Mouse (Mus musculus) skeletal muscle tissue, adult 2 months (tissue): ENCODE results near the gene Exosc9.

ENCODE experiments used
- DNase-seq: peaks from one replicate; pipeline ENCODE4 v3.0.0-alpha.2; 2012; ENCODE audit warnings: low read depth, low spot score

Gene Exosc9

DNA sequence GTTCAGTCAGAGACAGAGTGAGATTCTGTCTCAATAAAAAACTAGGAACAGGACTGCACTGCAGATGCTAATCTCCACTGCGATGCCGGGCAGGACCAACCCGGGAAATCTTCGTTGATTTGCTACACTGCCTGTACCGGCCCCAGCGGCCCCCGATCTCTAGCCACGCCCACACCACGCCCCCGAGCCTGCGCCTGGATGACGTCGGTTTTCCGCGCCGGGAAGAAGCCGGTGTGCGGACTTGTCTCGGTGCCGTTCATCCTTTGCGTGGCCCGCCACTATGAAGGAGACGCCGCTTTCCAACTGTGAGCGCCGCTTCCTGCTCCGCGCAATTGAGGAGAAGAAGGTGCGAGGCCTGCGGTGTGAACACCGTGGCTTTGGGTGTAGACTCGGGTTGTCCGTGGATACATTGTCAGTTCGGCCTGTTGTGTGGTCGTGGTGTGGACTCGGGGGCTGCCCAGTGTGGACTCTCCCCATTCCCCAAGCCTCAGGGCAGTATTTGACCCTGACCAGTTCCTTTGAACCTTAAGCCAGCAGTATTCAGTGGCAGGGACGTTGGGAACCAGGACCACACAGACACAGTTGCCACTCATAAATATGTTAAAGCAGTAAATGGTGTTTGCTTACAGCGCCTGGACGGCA is at the start of gene Exosc9:
Gene Exosc9 (plus strand): TSS at position 201 of the 642 bp plus-strand sequence.
- DNase-seq: peak; percentile 78

DNA sequence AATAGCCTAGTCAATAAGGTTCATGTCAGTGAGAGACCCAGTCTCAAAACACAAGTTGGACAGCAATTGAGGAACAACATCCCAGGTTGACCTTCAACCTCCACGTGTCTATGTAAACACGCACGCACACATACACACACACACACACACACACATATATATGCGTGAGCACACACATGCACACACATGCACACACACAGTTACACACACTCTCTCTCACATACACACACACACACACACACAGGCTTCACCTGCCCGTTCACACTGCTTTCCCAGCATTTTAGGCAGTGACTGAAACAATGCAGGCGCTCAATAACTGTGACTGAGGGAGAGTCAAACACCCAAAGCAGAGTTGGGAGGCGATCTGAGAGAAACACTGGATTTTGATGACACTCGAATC is 47.1 kb upstream of the Exosc9 start:
- DNase-seq: no peak

DNA sequence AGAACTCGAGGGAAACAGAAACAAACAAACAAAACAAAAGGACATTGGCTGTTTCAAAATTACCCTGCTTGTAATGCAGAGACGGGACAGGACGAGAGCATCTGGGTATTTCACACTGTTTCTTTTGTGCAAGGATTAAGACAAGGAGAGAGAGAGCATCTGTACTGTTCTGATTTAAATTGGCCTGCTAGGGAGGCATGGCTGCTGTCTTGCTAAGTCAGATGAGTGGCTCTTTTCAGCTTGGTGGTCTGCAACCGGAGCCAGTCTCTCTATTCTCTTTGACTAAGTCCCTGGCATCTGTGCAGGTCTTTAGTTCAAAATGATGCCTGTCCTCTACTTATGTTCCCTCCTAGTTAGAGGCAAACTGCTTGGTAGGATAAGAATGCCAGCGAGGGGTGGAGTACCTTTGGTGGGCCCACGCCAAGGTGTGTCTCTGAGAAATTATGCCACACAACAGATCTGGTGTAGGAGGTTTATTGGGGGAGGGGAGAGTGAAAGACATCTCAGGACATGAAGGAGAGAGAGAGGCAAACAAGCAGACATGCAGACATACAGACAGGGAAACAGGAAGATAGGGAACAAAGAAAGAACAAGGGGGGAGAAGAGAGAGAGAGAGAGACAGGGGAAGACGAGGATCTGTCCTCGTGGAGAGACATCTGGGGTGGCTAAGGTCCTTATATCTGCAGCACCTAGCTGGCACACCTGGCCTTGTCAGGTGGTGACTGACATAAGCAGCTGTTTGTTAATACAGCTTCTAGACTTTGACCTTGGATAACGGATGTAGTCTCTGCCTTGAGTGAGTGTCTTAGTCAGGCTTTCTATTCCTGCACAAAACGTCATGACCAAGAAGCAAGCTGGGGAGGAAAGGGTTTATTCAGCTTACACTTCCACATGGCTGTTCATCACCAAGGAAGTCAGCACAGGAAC is 46.3 kb upstream of the Exosc9 start:
- DNase-seq: no peak

DNA sequence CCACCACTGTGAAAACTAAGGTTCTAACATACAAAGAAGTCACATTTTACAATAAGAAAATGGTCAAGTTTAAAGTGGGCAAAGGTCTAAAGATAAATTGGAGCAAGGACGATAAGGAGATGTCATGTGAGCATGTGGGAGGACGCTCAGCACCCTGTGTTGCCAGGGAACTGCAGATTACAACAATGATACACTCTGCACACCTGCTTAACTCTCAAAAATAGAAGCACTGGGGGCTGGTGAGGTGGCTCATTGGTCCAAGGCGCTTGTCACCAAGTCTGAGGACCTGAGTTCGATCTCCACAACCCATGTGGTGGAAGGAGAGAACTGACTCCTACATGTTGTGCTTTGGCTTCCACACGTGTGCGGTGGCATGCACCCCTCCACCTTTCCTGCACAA is 40.9 kb upstream of the Exosc9 start:
- no peak for DNase-seq

DNA sequence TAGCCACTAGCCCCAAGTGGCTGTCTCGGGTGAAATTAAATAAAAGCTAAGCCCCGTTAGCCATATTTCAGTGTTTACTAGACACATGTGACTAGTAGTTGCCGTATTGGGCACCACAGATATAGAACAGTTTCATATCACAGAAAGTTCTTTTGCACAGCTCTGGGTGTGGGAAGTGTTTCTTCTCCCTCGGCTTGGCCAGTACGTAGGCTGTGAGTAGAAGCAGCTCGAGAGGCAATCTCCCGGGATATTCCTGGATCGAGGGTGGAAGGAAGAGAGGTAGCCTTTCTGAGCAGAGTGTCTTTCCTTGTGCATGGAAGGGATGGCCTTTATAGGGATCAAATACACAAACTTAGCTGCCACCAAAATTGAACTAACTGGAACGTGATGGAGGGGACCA is 36.2 kb upstream of the Exosc9 start:
- DNase-seq: no peak

DNA sequence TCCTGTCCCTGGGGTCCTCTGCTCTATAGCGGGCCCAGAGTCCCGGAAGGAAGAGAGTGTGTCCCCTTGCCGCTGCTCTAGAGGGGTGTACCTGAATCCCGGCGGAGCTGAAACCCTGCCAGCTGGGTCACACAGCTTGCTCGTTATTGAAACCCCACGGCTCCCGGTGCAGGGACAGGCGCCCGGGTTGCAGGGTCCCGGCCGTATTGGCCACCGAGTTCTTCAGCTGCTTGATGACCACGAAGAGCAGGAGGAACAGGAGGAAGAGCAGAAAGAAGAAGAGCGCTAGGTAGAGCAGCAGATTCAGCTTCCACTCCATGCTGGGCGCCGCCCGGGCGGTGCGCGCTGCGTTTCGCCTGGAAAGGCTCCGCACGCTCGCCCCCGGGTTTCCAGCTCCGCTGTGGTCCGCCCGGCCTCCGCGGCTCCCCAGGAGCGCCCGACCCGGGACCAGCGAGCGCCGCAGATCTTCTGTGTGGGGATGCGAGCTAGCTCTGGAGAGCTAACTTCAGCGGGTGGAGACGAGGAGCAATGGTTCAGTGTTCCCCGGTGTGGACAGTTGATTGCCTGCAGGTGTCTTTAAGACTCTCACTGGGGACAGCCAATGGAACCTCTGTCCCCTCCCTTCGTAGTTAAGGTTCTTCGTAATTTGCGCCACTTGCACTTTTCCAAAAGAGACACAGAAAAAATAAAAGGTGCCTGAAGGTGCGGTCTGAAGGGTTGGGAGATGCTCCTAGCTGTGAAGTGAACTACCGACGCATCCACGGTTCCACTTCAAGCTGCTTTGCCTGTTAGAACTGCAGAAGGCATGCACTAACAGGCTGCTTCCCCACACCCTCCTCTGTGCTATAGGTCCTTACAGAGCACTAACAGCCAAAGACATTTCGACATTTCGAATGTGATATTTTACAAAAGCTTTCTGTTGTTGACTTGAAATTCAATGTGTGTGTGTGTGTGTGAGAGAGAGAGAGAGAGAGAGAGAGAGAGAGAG is 31.0 kb upstream of the Exosc9 start, which contains the start of gene Gm11549:
Gene Gm11549 (minus strand): TSS at position 741 of the 988 bp plus-strand sequence.
- no peak for DNase-seq

DNA sequence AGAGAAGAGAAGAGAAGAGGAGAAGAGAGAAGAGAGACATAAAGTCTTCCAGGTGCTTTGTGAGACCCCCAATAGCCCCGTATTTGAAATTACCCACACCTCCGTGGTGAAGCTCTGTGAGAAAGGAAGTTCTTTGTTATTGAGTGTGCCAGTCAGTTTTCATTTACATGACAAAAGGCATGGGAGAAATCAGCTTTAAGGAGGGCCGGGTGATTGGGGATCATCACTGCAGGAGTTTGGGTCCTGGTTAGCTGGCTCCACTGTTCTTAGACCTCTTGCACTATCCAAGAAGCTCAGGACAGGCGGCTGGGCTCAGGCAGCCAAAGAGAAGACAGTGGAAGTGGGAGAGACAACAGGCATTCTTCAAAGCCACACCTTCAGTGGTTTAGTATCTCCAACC is 30.3 kb upstream of the Exosc9 start:
- no peak for DNase-seq

DNA sequence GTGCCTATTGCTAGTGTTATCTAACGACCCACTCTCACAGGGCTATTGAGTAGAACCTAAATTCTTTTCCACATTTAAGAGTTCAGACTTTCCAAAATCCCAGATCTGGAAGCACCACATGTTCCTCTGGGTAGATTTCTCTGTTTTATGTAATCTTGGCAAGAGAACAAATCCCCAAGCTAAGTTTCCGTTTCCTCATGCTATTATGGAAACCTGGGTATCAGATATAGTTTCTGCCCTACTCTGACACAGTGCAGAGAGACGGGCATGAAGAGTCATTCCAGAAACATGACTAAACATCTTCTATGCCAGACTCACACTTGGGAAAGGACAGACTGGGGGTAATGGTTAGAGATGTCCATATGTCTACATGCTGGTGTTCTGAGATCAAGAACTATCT is 27.9 kb upstream of the Exosc9 start:
- DNase-seq: no peak

DNA sequence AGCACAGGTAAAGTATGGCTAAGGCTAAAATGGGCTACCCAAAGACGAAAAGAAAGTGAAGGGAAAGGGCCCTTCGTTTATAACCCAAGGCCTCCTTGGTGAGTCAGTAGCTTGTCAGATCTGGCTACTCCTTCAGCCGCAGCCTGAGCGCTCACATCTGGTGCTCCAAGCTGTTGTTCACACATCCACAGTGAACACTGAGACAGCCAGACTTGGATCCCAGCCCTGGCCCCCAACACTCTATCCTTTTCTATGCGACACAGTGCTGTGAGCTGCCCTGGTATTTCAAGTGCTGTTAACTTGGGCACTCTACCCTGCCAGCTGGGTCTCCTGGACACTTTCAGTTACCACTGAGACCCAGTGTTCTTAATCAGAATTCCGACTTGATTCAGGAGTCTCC is 22.1 kb upstream of the Exosc9 start:
- no peak for DNase-seq

DNA sequence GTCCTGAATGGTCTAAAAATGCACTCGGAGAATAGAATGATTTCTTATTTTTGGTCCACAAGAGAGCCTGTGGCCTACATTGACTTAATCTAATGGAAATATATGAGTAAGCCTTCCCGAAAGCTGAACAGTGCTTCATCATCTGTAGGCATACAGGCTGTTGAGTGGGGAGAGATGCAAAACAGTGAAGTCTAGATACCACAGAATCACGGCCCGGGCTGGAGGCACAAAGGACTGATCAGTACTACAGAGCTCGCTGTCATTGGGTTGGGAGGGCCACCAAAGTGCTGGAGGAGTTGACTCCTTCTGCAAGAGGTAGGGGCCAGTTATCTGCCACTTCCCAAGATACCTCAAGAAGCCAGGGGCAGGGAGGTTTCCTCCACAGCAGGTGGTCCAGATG is 21.6 kb upstream of the Exosc9 start:
- DNase-seq: no peak

DNA sequence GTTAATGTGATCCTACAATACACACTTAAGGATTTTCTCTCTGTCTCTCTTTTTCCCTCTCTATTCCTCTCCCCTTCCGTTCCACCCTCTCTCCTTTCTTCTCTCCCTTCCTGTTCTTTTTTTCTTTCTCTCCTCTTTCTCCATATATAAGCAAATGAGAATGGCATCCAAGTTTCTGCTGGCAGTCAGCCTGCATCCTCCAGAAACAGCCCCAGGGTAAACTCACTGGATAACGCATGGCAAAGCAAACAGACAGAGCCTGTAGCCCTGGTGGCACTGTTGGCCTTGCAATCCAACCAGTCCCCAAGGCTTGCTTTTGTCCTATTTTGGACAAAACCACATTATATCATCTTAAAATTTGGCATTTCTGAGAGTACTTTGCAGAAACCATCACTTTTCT is 21.2 kb upstream of the Exosc9 start:
- DNase-seq: no peak

DNA sequence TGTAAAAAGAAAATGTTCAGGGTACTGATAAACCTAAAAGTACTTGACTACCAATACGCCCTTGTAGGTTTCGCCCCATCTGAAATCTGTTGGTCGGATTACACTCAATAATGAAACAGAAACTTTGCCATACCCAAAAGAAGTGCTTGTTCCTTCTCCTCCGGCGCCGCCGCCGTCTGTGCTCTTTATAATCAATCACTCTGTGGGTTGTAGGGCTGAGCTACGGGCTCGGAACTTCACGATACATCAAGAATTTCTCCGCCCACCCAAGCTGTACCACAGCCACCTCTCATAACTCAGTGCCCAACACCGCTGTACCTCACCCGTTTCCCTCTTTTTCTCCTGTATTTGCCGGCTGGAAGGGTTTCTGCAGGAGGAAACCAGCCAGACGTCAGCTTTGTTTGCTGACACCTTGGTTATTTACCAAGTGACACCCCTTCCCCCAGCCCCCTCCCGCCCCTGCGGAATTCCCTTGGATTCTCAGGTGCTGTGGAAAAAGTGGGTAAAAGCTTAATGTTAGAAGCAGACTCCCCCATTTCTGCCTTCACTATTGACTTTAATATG is 20.3 kb upstream of the Exosc9 start:
- no peak for DNase-seq

DNA sequence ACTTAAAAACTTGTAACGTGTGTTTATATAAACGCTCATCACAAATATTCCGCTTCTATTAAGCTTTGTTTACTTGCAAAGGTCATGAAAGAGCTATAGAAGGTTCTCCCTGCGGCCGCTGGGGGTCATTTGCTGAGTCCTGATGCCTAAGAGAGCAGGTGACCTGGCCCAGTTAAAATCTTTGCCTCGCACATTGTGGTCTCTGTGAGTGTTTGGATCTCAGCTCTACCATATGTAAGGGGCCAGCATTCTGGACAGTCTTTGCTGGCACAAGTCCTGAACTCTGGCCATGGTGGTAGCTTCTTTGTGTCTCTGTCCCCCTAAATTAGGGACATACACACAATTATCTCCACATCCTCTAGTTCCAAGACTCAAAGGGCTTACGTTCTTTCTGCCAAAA is 19.7 kb upstream of the Exosc9 start:
- DNase-seq: no peak

DNA sequence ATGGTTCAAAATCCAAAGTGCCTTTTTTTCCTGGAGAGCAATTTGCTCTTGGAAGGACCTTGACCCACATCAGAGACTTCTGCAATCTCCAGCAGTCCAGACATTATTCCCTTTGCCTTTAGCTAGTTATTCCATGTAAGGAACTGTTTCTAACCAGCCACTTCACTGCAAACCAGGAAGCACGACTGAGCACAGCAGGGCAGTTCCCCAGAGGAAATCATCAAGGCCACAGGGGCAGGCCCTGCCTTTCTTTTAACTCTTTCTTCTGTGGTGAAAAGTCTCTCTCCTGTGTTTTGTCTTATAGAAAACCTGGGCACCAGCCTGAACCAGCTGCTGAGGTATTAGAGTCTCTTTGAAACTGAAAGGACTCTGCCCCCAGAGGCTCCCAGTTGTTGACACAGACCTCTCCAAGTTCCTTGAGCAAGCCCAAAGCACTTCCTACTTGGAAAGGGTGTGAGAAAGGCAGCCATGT is 19.2 kb upstream of the Exosc9 start:
- no peak for DNase-seq

DNA sequence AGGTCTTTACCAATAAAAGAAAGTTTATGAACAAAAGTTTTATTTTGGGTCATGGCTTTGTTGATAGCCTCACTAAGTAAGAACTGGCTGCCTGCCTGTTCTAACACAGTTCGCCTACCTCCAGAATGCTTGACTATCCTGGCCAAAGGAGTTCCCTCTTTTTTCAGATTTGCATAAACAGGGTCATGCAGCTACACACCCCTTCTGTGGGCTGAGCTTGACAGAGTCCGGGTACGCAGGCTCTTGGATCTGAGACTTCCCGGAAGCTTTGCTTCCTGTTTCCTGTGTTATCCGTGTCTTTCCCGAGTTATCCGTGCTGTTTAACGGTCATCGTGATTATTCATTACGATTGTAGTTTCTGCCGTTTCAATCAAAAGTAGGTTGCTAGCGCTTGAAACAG is 16.4 kb upstream of the Exosc9 start:
- no peak for DNase-seq

DNA sequence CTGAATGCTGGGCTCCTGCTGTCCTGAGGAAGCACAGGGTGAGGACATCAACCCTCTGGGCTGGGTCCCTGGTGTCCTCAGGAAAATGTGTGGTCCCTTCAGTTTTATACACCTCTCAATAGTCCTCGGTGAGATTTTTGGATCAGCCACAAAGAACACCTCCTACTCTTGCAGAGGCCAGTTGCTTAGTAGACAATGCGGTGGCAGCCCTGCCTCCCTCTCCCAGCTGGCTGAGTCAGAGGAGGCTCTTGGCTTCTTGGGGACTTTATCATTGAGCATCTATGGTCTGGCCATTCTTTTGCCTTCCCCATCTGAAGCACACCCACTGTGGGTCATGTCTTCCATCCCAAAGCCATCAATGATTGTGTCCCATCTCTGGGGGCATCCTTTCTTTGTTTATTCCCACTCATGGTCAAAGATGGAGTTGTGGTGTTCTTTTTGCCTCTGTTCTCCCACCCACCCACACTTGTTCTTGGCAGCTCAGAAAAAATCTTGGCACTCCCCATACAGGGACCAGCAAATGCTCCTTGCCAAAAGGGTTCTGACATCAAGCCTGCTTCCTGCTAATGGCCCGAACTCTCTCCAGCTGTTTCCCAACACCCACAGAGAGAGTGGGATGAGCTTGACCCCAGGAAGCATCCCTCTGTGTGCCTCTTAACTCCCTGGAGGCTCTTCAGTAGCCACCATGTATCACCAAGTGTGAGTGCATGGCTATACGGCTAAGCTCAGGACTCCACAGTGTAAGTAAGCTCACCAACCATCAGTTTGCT is 14.5 kb upstream of the Exosc9 start:
- peak; percentile 10 for DNase-seq

DNA sequence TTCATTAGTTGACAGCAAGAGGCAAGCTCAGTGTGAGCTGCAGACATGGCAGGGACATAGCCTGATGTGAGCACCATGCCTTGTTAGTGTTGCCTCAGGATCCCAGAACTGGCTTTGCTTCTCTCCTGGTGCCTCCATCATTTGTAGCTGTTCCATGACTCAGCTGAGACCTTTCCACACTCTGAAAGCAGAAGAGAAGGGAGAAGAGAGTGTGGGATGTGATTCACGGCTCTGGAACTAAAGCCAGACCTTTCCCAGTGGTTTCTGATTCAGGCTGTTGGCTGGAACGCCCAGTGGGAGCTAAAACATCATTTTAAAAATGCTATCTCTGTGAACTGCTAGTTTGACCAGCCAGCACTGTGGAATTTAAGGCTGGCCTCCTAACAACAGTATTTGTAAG is 11.7 kb upstream of the Exosc9 start:
- peak; percentile 25 for DNase-seq

DNA sequence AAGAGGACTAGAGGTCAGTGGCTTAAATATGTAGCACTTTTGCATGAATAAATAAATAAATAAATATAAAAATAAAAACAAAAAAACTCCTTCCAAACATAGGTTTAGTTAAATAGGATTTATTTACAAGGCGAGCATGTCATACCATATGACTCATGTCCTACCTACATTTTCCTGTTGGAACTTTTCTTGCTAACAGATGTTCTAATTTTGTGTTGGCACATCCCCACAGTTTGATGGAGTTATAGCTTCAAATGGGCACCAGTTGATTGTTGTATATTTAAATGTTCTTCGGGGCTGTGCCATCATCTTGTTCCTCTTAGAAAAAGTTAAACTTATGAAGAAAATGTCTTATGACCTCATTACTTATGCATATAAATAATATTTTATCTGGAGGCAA is 11.0 kb upstream of the Exosc9 start:
- DNase-seq: no peak

DNA sequence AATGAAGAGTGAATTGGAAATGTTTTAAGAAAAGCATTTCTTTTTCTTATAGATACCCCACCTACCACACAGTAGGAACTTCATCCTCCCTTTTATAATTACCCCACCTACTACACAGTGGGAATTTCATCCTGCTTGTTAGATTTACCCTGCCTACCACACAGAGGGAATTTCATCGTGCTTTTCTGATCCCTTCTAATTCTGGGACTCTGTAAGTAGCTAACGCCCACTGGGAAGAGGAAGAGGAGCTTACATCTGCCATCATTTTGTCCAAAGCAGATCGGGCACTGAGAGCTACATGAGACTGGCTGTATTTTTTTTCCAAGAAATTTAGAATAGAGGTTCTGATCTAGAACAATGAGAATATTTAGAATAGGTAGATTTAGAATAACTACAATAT is 7.4 kb upstream of the Exosc9 start:
- DNase-seq: no peak

DNA sequence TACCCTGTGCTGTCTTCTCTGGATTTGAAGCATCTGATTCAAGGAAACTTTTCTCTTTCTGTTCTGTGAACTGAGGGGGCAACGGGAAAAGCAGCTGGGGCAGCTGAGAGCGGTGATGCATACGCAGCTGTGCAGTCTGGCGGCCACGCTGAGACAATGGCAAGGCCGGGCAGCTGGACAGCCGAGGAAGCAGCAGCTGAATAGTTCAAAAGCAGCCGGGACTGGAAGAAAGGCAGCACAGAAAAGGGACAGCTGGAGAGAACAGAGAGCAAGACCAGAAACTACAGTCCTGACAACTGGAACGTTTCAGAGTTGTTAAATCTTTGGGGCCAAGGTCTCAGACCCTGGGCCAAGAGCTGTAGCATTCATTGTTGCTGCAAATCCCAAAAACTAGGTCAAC is 1.1 kb upstream of the Exosc9 start:
- DNase-seq: peak; percentile 46
